Mouse (Mus musculus): ENCODE measurements around the gene Gm45799. TPM values are rescaled to one million over a fixed set of nuclear protein-coding genes. Genes with fewer than 3 reads are reported as not detected.

The Gm45799 gene
- total RNA-seq, 1 experiment: 9.2 TPM

GRCm38 (mm10) chr7:105614400-105614799 is 26.0 kb upstream of the Gm45799 start:
- Histone ChIP-seq H3K36me3 (ENCODE audit: control insufficient read depth, insufficient read depth, low read length, poor library complexity, severe bottlenecking) (peaks cover 38% of the 10 kb centered on the region), H3K4me3 (ENCODE audit: insufficient read depth in 1 of 2, low read depth in 1 of 2, low read length in 2 of 2, poor library complexity in 1 of 2, severe bottlenecking in 1 of 2) (no peak overlapping the region), H3K9ac (ENCODE audit: insufficient read depth, low read depth, low read length, poor library complexity, severe bottlenecking) (no peak overlapping the region), H3K4me1 (ENCODE audit: control insufficient read depth in 2 of 2, insufficient read depth in 2 of 2, low read length in 2 of 2, poor library complexity in 1 of 2) (no peaks in the 10 kb centered on the region), H3K9me3 (ENCODE audit: control insufficient read depth, insufficient read depth, low read depth, low read length) (no peaks in the 10 kb centered on the region), H3K27ac (ENCODE audit: insufficient read depth, low read depth, low read length, poor library complexity, severe bottlenecking) (no peak overlapping the region)
- no peak for DNase-seq (ENCODE audit: low read depth, low spot score)
- TF ChIP-seq ZC3H11A (IDR thresholded peaks at IDR 0.05; ENCODE audit: borderline replicate concordance, low read depth, low read length): no peak
- no peak for TF ChIP-seq HCFC1 (IDR thresholded peaks at IDR 0.05; ENCODE audit: borderline replicate concordance, insufficient read depth, low read length)
- no peak for TF ChIP-seq MAFK (IDR thresholded peaks at IDR 0.05; ENCODE audit: insufficient read depth, low read depth, low read length)
- TF ChIP-seq ZNF384 (IDR thresholded peaks at IDR 0.05; ENCODE audit: low read depth, low read length): no peak
- no peak for TF ChIP-seq CHD2 (IDR thresholded peaks at IDR 0.05; ENCODE audit: low read depth, low read length)
- in situ Hi-C loops (cut with MboI; ENCODE audit: low sequenced_read_pairs in 2 of 2, unreplicated experiment in 2 of 2): no loop called here

GRCm38 (mm10) chr7:105615720-105616119 is 24.6 kb upstream of the Gm45799 start:
- H3K4me1 ChIP-seq (ENCODE audit: control insufficient read depth in 2 of 2, insufficient read depth in 2 of 2, low read length in 2 of 2, poor library complexity in 1 of 2): no peaks in the 10 kb centered on the region
- TF ChIP-seq HCFC1 (IDR thresholded peaks at IDR 0.05; ENCODE audit: borderline replicate concordance, insufficient read depth, low read length): no peak
- no peak for TF ChIP-seq MAFK (IDR thresholded peaks at IDR 0.05; ENCODE audit: insufficient read depth, low read depth, low read length)
- TF ChIP-seq ZNF384 (IDR thresholded peaks at IDR 0.05; ENCODE audit: low read depth, low read length): no peak
- no peak for TF ChIP-seq ZC3H11A (IDR thresholded peaks at IDR 0.05; ENCODE audit: borderline replicate concordance, low read depth, low read length)
- no peak for TF ChIP-seq CHD2 (IDR thresholded peaks at IDR 0.05; ENCODE audit: low read depth, low read length)
- in situ Hi-C loops (cut with MboI; ENCODE audit: low sequenced_read_pairs in 2 of 2, unreplicated experiment in 2 of 2): no loop called here
- H3K4me3 ChIP-seq (ENCODE audit: insufficient read depth in 1 of 2, low read depth in 1 of 2, low read length in 2 of 2, poor library complexity in 1 of 2, severe bottlenecking in 1 of 2): no peak overlapping the region
- no peak overlapping the region for H3K27ac ChIP-seq (ENCODE audit: insufficient read depth, low read depth, low read length, poor library complexity, severe bottlenecking)
- no peak for DNase-seq (ENCODE audit: low read depth, low spot score)
- no peak overlapping the region for H3K9ac ChIP-seq (ENCODE audit: insufficient read depth, low read depth, low read length, poor library complexity, severe bottlenecking)
- no peaks in the 10 kb centered on the region for H3K9me3 ChIP-seq (ENCODE audit: control insufficient read depth, insufficient read depth, low read depth, low read length)
- H3K36me3 ChIP-seq (ENCODE audit: control insufficient read depth, insufficient read depth, low read length, poor library complexity, severe bottlenecking): peaks cover 40% of the 10 kb centered on the region

DNA sequence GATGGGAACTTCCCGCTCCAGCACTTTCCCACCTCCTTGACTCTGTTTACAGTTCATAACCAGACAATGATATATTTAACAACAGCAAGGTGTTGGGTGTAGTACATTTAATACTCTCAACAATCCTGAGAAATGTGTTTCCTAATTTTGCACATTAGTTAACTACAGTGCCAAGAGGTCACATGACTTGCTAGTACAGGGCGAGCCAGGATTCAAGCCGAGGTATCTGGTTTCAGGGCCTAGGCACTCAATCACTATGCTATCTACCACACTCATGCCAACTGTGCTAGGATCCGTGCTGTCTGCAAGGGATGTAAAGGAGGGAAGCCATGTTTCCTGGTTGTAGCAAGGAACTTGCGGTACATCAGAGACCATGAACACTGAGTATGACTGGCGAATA is 23.8 kb upstream of the Gm45799 start:
- H3K4me3 ChIP-seq (ENCODE audit: insufficient read depth in 1 of 2, low read depth in 1 of 2, low read length in 2 of 2, poor library complexity in 1 of 2, severe bottlenecking in 1 of 2): no peak overlapping the region
- no peak overlapping the region for H3K27ac ChIP-seq (ENCODE audit: insufficient read depth, low read depth, low read length, poor library complexity, severe bottlenecking)
- H3K36me3 ChIP-seq (ENCODE audit: control insufficient read depth, insufficient read depth, low read length, poor library complexity, severe bottlenecking): peaks cover 37% of the 10 kb centered on the region
- in situ Hi-C loops (cut with MboI; ENCODE audit: low sequenced_read_pairs in 2 of 2, unreplicated experiment in 2 of 2): no loop called here
- no peak for DNase-seq (ENCODE audit: low read depth, low spot score)
- H3K4me1 ChIP-seq (ENCODE audit: control insufficient read depth in 2 of 2, insufficient read depth in 2 of 2, low read length in 2 of 2, poor library complexity in 1 of 2): no peaks in the 10 kb centered on the region
- TF ChIP-seq MAFK (IDR thresholded peaks at IDR 0.05; ENCODE audit: insufficient read depth, low read depth, low read length) (no peak), CHD2 (IDR thresholded peaks at IDR 0.05; ENCODE audit: low read depth, low read length) (no peak), ZC3H11A (IDR thresholded peaks at IDR 0.05; ENCODE audit: borderline replicate concordance, low read depth, low read length) (no peak), ZNF384 (IDR thresholded peaks at IDR 0.05; ENCODE audit: low read depth, low read length) (no peak), HCFC1 (IDR thresholded peaks at IDR 0.05; ENCODE audit: borderline replicate concordance, insufficient read depth, low read length) (no peak)
- H3K9ac ChIP-seq (ENCODE audit: insufficient read depth, low read depth, low read length, poor library complexity, severe bottlenecking): no peak overlapping the region
- H3K9me3 ChIP-seq (ENCODE audit: control insufficient read depth, insufficient read depth, low read depth, low read length): no peaks in the 10 kb centered on the region

GRCm38 (mm10) chr7:105617810-105618209 is 22.5 kb upstream of the Gm45799 start:
- no peaks in the 10 kb centered on the region for H3K4me1 ChIP-seq (ENCODE audit: control insufficient read depth in 2 of 2, insufficient read depth in 2 of 2, low read length in 2 of 2, poor library complexity in 1 of 2)
- H3K9me3 ChIP-seq (ENCODE audit: control insufficient read depth, insufficient read depth, low read depth, low read length): no peaks in the 10 kb centered on the region
- no peak for DNase-seq (ENCODE audit: low read depth, low spot score)
- no peak overlapping the region for H3K27ac ChIP-seq (ENCODE audit: insufficient read depth, low read depth, low read length, poor library complexity, severe bottlenecking)
- in situ Hi-C loops (cut with MboI; ENCODE audit: low sequenced_read_pairs in 2 of 2, unreplicated experiment in 2 of 2): no loop called here
- TF ChIP-seq ZNF384 (IDR thresholded peaks at IDR 0.05; ENCODE audit: low read depth, low read length) (no peak), CHD2 (IDR thresholded peaks at IDR 0.05; ENCODE audit: low read depth, low read length) (no peak), ZC3H11A (IDR thresholded peaks at IDR 0.05; ENCODE audit: borderline replicate concordance, low read depth, low read length) (no peak), MAFK (IDR thresholded peaks at IDR 0.05; ENCODE audit: insufficient read depth, low read depth, low read length) (no peak), HCFC1 (IDR thresholded peaks at IDR 0.05; ENCODE audit: borderline replicate concordance, insufficient read depth, low read length) (no peak)
- no peak overlapping the region; a peak in 1 of 4 replicates for H3K4me3 ChIP-seq (ENCODE audit: insufficient read depth in 1 of 2, low read depth in 1 of 2, low read length in 2 of 2, poor library complexity in 1 of 2, severe bottlenecking in 1 of 2)
- H3K9ac ChIP-seq (ENCODE audit: insufficient read depth, low read depth, low read length, poor library complexity, severe bottlenecking): no peak overlapping the region
- H3K36me3 ChIP-seq (ENCODE audit: control insufficient read depth, insufficient read depth, low read length, poor library complexity, severe bottlenecking): peaks cover 35% of the 10 kb centered on the region

DNA sequence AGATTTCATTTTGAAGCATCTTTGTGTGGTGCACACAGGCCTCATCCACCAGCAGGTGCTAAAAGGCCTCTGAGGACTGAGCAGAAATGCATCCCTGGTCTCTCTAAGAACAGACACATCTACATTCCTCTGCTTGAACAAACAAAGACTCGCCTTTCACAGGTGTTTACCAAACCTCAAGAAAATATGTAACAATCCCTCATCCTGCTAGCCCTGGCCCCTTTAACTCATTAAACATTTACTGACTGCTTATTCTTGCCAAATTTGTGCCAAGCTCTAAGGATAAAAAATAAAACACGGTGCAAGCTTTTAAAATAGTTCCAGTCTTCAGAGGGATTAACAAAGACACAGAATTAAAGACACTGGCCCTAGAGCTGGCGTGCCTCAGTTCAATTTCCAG is 20.7 kb upstream of the Gm45799 start:
- DNase-seq (ENCODE audit: low read depth, low spot score): no peak
- Histone ChIP-seq H3K27ac (ENCODE audit: insufficient read depth, low read depth, low read length, poor library complexity, severe bottlenecking) (no peak overlapping the region), H3K9ac (ENCODE audit: insufficient read depth, low read depth, low read length, poor library complexity, severe bottlenecking) (no peak overlapping the region), H3K36me3 (ENCODE audit: control insufficient read depth, insufficient read depth, low read length, poor library complexity, severe bottlenecking) (peaks cover 30% of the 10 kb centered on the region), H3K4me1 (ENCODE audit: control insufficient read depth in 2 of 2, insufficient read depth in 2 of 2, low read length in 2 of 2, poor library complexity in 1 of 2) (no peaks in the 10 kb centered on the region), H3K9me3 (ENCODE audit: control insufficient read depth, insufficient read depth, low read depth, low read length) (no peaks in the 10 kb centered on the region), H3K4me3 (ENCODE audit: insufficient read depth in 1 of 2, low read depth in 1 of 2, low read length in 2 of 2, poor library complexity in 1 of 2, severe bottlenecking in 1 of 2) (no peak overlapping the region)
- in situ Hi-C loops (cut with MboI; ENCODE audit: low sequenced_read_pairs in 2 of 2, unreplicated experiment in 2 of 2): no loop called here
- no peak for TF ChIP-seq HCFC1 (IDR thresholded peaks at IDR 0.05; ENCODE audit: borderline replicate concordance, insufficient read depth, low read length)
- TF ChIP-seq CHD2 (IDR thresholded peaks at IDR 0.05; ENCODE audit: low read depth, low read length): no peak
- TF ChIP-seq ZC3H11A (IDR thresholded peaks at IDR 0.05; ENCODE audit: borderline replicate concordance, low read depth, low read length): no peak
- TF ChIP-seq MAFK (IDR thresholded peaks at IDR 0.05; ENCODE audit: insufficient read depth, low read depth, low read length): no peak
- TF ChIP-seq ZNF384 (IDR thresholded peaks at IDR 0.05; ENCODE audit: low read depth, low read length): no peak
